Comparison of ENCODE assay signal across 8 mouse cellular contexts in genomic region chr17:56664333-56664732, GRCm38 (mm10). TPM values are rescaled to one million over a fixed set of nuclear protein-coding genes. Genes with fewer than 3 reads are reported as not detected.
DNase-seq lines count a peak whose midpoint lies in the region; ATAC-seq and TF ChIP-seq lines count a peak whose summit lies in the region.

No protein-coding gene starts in this region.

- H3K9me3 ChIP-seq in heart, embryonic 15.5 days (replicated peaks): no peaks in the 10 kb centered on the region
- H3K9me3 ChIP-seq in ES-E14 (ENCODE audit: control insufficient read depth, insufficient read depth, low read depth, low read length): no peaks in the 10 kb centered on the region
- H3K9me3 ChIP-seq in embryonic facial prominence, embryonic 14.5 days (ENCODE audit: control insufficient read depth, low read length): no peaks in the 10 kb centered on the region

- in situ Hi-C loops in ES-E14 (cut with MboI; ENCODE audit: low sequenced_read_pairs in 2 of 2, unreplicated experiment in 2 of 2): no loop called here

- H3K27ac ChIP-seq in heart, embryonic 15.5 days: no peak overlapping the region
- no peak overlapping the region for H3K27ac ChIP-seq in ES-E14 (ENCODE audit: insufficient read depth, low read depth, low read length, poor library complexity, severe bottlenecking)
- H3K27ac ChIP-seq in embryonic facial prominence, embryonic 14.5 days (replicated peaks; ENCODE audit: low read depth, low read length): no peak overlapping the region

- H3K27me3 ChIP-seq in heart, embryonic 15.5 days: no peaks in the 10 kb centered on the region
- peaks cover 6% of the 10 kb centered on the region; the same call in 1 of the 2 replicates for H3K27me3 ChIP-seq in embryonic facial prominence, embryonic 14.5 days (replicated peaks; ENCODE audit: control insufficient read depth, insufficient read depth, low read length)

- peaks cover 16% of the 10 kb centered on the region for H3K4me1 ChIP-seq in heart, embryonic 15.5 days (replicated peaks)
- peaks cover 2 to 31% of the 10 kb centered on the region in 2 experiments; a peak in 3 of 4 replicates for H3K4me1 ChIP-seq in ES-E14 (ENCODE audit: control insufficient read depth in 2 of 2, insufficient read depth in 2 of 2, low read length in 2 of 2, poor library complexity in 1 of 2)
- H3K4me1 ChIP-seq in embryonic facial prominence, embryonic 14.5 days (ENCODE audit: control insufficient read depth, insufficient read depth, low read length): 0 out of 2 replicates have a peak, but pooled peaks cover 5% of the 10 kb centered on the region

- H3K4me3 ChIP-seq in heart, embryonic 15.5 days: no peak overlapping the region
- peak overlapping the region; percentile 27 to 50; a peak in 3 of 4 replicates for H3K4me3 ChIP-seq in ES-E14 (ENCODE audit: insufficient read depth in 1 of 2, low read depth in 1 of 2, low read length in 2 of 2, poor library complexity in 1 of 2, severe bottlenecking in 1 of 2)
- peak overlapping the region; percentile 14; the same call in 1 of the 2 replicates for H3K4me3 ChIP-seq in embryonic facial prominence, embryonic 14.5 days (ENCODE audit: low read depth, low read length)

- no peaks in the 10 kb centered on the region for H3K36me3 ChIP-seq in heart, embryonic 15.5 days
- no peaks in the 10 kb centered on the region for H3K36me3 ChIP-seq in ES-E14 (ENCODE audit: control insufficient read depth, insufficient read depth, low read length, poor library complexity, severe bottlenecking)
- H3K36me3 ChIP-seq in embryonic facial prominence, embryonic 14.5 days (ENCODE audit: control insufficient read depth, insufficient read depth, low read length): no peaks in the 10 kb centered on the region

- WGBS in heart, embryonic 15.5 days: 12% methylated on average over 10 of the region's 10 CpGs
- 5% methylated on average over 10 of the region's 10 CpGs for WGBS in embryonic facial prominence, embryonic 14.5 days

- no peak for DNase-seq in heart, adult 9 months (ENCODE audit: low spot score in 2 of 2)
- DNase-seq in ES-E14 (ENCODE audit: low read depth, low spot score): peak; percentile 88
- DNase-seq in embryonic facial prominence, embryonic 14.5 days (ENCODE audit: low spot score): peak; percentile 64
- DNase-seq in lung, postnatal 36 days: peak; percentile 70
- no peak for DNase-seq in adrenal gland, postnatal 25 days
- no peak for DNase-seq in adrenal gland, adult 18-20 months (ENCODE audit: low spot score in 2 of 2)
- DNase-seq in urinary bladder, postnatal 36 days (ENCODE audit: low spot score in 2 of 2): no peak

- ATAC-seq in heart, embryonic 15.5 days (replicated peaks; ENCODE audit: insufficient number of reproducible peaks, insufficient read depth, low FRiP score, low read depth): 0 out of 2 replicates have a peak, but pooled peaks have one; percentile 12
- peak; percentile 60 for ATAC-seq in embryonic facial prominence, embryonic 14.5 days (ENCODE audit: low read depth)

- no peak overlapping the region for H3K9ac ChIP-seq in heart, embryonic 15.5 days
- peak overlapping the region; percentile 18; the same call in 1 of the 2 replicates for H3K9ac ChIP-seq in ES-E14 (ENCODE audit: insufficient read depth, low read depth, low read length, poor library complexity, severe bottlenecking)
- H3K9ac ChIP-seq in embryonic facial prominence, embryonic 14.5 days (ENCODE audit: low read depth, low read length): no peak overlapping the region

- peak overlapping the region; percentile 19; the same call in 1 of the 2 replicates for H3K4me2 ChIP-seq in heart, embryonic 15.5 days
- peak overlapping the region; percentile 36 for H3K4me2 ChIP-seq in embryonic facial prominence, embryonic 14.5 days (ENCODE audit: low read depth, low read length)

TF ChIP-seq in ES-E14, 5 proteins besides CTCF, POLR2A, EP300 and RAD21:
- TF ChIP-seq ZC3H11A (IDR thresholded peaks at IDR 0.05; ENCODE audit: borderline replicate concordance, low read depth, low read length) (no peak), HCFC1 (IDR thresholded peaks at IDR 0.05; ENCODE audit: borderline replicate concordance, insufficient read depth, low read length) (peak; percentile 32; the same call in 1 of the 2 replicates), MAFK (IDR thresholded peaks at IDR 0.05; ENCODE audit: insufficient read depth, low read depth, low read length) (0 out of 2 replicates have a peak, but pooled peaks have one; percentile 18)

RNA-seq across cellular contexts. Expression of gene Ranbp3, which starts 8.8 kb away (rescaled TPM):
- polyA plus RNA-seq in heart, embryonic 15.5 days (2015; fragmentation: Nextera tagmentation; extraction: Ambion mirVana): 51.9 and 65.2 TPM in 2 replicates
- total RNA-seq in ES-E14 (2012; rRNA removed): 133 and 146 TPM in 2 replicates
- 78.8 and 87.8 TPM in 2 replicates for polyA plus RNA-seq in embryonic facial prominence, embryonic 14.5 days (2014; fragmentation: Nextera tagmentation; extraction: Ambion mirVana)
- 79.7 and 80.3 TPM in 2 replicates for total RNA-seq in adrenal gland, postnatal 25 days (2021)
- total RNA-seq in adrenal gland, adult 18-20 months (2021): 10 to 100 TPM; 64.9 to 75.7 TPM

RNA-seq across cellular contexts. Expression of gene Catsperd, which starts 36.4 kb away (rescaled TPM):
- polyA plus RNA-seq in heart, embryonic 15.5 days (2015; fragmentation: Nextera tagmentation; extraction: Ambion mirVana): 0.09 and 0.13 TPM in 2 replicates
- 1.2 and 1.3 TPM in 2 replicates for total RNA-seq in ES-E14 (2012; rRNA removed)
- 0.24 and 0.31 TPM in 2 replicates for polyA plus RNA-seq in embryonic facial prominence, embryonic 14.5 days (2014; fragmentation: Nextera tagmentation; extraction: Ambion mirVana)
- 3.2 and 4.0 TPM in 2 replicates for total RNA-seq in adrenal gland, postnatal 25 days (2021)
- total RNA-seq in adrenal gland, adult 18-20 months (2021): 1 to 10 TPM; 2.4 to 4.3 TPM

RNA-seq across cellular contexts. Expression of gene Lonp1, which starts 37.6 kb away (rescaled TPM):
- polyA plus RNA-seq in heart, embryonic 15.5 days (2015; fragmentation: Nextera tagmentation; extraction: Ambion mirVana): 46.4 and 57.4 TPM in 2 replicates
- 169 and 222 TPM in 2 replicates for total RNA-seq in ES-E14 (2012; rRNA removed)
- polyA plus RNA-seq in embryonic facial prominence, embryonic 14.5 days (2014; fragmentation: Nextera tagmentation; extraction: Ambion mirVana): 44.0 and 51.8 TPM in 2 replicates
- total RNA-seq in adrenal gland, postnatal 25 days (2021): 540 and 560 TPM in 2 replicates
- 100 to 1,000 TPM; 458 to 700 TPM for total RNA-seq in adrenal gland, adult 18-20 months (2021)

RNA-seq across cellular contexts. Expression of gene Rpl36, which starts 51.1 kb away (rescaled TPM):
- polyA plus RNA-seq in heart, embryonic 15.5 days (2015; fragmentation: Nextera tagmentation; extraction: Ambion mirVana): 1,116 and 1,311 TPM in 2 replicates
- total RNA-seq in ES-E14 (2012; rRNA removed): 3,972 and 4,168 TPM in 2 replicates
- polyA plus RNA-seq in embryonic facial prominence, embryonic 14.5 days (2014; fragmentation: Nextera tagmentation; extraction: Ambion mirVana): 2,068 and 2,222 TPM in 2 replicates
- 836 and 891 TPM in 2 replicates for total RNA-seq in adrenal gland, postnatal 25 days (2021)
- total RNA-seq in adrenal gland, adult 18-20 months (2021): 100 to 1,000 TPM; 765 to 908 TPM

RNA-seq across cellular contexts. Expression of gene Ndufa11, which starts 53.2 kb away (rescaled TPM):
- 912 and 1,025 TPM in 2 replicates for polyA plus RNA-seq in heart, embryonic 15.5 days (2015; fragmentation: Nextera tagmentation; extraction: Ambion mirVana)
- total RNA-seq in ES-E14 (2012; rRNA removed): 484 and 561 TPM in 2 replicates
- 424 and 466 TPM in 2 replicates for polyA plus RNA-seq in embryonic facial prominence, embryonic 14.5 days (2014; fragmentation: Nextera tagmentation; extraction: Ambion mirVana)
- total RNA-seq in adrenal gland, postnatal 25 days (2021): 248 and 277 TPM in 2 replicates
- total RNA-seq in adrenal gland, adult 18-20 months (2021): 100 to 1,000 TPM; 276 to 402 TPM

Comparison
In these comparisons a context has a peak if more than half of its experiments do, and no peak if none do; other contexts are left out.
1. DNase-seq: peak in ES-E14 (single experiment), embryonic facial prominence, embryonic 14.5 days (single experiment) and lung, postnatal 36 days (single experiment); none in heart, adult 9 months (0 of 2), adrenal gland, postnatal 25 days (single experiment), adrenal gland, adult 18-20 months (0 of 2) and urinary bladder, postnatal 36 days (0 of 2).